Mouse (Mus musculus) thymus, postnatal 14 days (tissue): ENCODE measurements at regions not wholly inside any gene's neighbourhood (a gene's known extent, or its start where the extent isn't known, plus 50 kb on each side); places are given as distances from the start of the nearest gene placed in this dataset.

Source experiments
- DNase-seq: peaks from one replicate; pipeline ENCODE4 v3.0.0; 2021

DNA sequence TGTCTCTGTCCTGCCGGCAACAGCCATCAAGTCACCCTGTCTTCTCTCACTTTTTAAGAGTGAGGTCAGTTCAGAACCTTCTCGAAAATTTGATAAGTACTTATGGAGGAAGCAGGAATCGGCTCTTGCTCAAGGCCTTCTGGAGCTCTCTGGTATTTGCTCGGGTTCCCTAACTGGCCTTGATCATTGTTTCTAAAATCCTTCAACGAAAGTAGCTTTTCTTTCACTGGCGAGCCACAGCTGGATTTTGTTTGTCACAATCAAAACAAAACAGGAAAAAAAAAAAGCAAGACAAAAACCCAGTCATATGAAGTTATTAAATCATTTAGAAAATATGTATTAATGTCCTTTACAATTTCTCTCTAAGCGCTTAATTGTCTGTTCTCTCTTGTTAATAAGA lies 156.6 kb upstream of the Tex13c2 start:
- DNase-seq = no peak

GRCm38 (mm10) chrX:42333631-42334030 lies 155.9 kb upstream of the Tex13c2 start:
- no peak for DNase-seq

DNA sequence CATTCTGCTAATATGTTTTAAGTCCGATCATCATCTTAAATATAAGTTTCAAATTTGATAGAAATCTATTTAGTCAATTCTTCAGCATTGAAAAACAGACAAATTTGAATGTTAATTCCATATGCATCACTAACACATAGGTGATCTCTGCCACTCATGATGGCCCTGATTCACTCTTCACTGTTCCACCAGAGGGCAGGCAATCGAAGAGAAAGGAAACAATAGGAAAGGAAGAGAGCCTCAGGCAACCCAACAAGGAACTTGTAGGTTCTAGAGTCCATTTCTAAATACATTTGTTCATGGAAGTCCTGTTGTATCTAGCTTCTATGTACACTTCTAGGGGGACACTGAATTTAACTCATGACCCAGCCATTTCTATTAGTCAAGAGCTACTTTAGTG lies 154.7 kb upstream of the Tex13c2 start:
- DNase-seq = peak; percentile 49

GRCm38 (mm10) chrX:42336772-42337171 lies 152.7 kb upstream of the Tex13c2 start:
- no peak for DNase-seq

DNA sequence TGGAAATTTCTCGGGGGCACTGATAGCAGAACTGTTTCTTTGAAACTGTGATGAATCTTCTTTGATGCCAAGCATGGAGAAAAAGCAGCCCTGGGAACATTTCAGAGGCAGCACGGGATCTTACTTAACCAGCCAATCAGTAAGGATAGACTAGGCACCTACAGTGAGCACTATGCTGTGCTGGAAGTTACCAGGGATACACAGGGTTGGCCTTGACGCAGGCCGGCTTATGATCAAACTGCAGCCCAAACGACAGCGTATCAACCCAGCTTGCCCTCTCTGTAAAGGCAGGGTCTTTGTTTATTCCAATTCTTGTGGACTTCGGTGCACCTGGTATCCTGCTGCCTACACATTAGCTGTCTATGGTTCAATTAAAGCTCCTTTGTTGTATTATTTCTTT lies 147.1 kb upstream of the Tex13c2 start:
- DNase-seq = no peak

GRCm38 (mm10) chrX:42342951-42343879 lies 146.3 kb upstream of the Tex13c2 start:
- peak; percentile 75 for DNase-seq

DNA sequence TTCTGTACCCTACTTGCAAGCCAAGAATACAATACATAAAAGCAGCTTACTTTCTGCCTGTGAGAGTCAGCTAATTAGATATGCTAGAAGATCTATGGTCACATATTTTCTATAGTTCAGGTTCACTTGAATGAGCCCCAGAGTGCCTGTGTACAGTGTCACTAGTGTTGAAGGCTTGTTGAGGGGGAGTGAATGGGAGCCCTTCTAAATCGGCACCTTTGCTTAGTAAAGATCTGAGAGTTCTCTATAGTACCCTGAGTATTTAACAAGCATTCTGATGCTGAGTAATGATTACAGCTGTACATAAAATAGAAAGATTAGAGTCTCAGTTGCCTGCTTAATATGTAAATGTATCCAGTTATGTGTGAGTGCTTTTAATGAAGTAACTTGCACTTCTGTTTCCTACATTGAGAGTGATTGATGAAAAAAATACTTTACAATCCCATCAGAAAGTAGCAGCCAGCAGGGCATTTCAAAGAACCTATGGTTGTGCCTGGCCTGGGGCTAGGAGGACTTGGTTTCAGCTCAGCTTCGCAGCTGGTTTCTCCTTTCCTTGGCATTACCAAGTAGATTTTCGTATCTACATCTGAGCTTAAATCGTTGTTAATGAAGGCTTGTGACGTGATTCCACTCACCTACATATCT lies 136.8 kb upstream of the Tex13c2 start:
- DNase-seq = no peak

- no peak for DNase-seq
Measured at GRCm38 (mm10) chrX:42359381-42360172, 129.9 kb upstream of the Tex13c2 start.

GRCm38 (mm10) chrX:42360173-42360931 lies 129.1 kb upstream of the Tex13c2 start:
- peak; percentile 54 for DNase-seq

DNA sequence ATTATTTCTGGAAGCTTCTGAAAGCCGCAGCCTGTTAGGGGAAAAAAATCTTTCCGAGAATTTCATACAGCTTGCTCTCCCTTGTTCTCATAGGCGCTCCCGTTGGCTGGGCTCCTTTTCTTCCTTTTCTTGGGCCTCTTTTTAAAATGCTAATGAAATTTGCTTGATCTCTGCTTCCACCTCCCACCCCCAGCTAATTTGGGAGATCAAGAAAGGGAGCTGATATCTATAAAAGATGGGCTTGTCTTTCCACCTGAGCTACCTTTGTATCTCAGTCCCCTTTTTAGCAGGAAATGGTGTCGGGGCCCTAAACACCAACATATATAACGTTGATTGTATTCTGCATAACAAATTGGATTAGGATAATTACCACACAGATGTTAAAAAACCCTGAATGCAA lies 128.5 kb upstream of the Tex13c2 start:
- no peak for DNase-seq

GRCm38 (mm10) chrX:42361400-42362028 lies 128.0 kb upstream of the Tex13c2 start:
- no peak for DNase-seq

GRCm38 (mm10) chrX:42364137-42364536 lies 125.4 kb upstream of the Tex13c2 start:
- DNase-seq = peak; percentile 21

DNA sequence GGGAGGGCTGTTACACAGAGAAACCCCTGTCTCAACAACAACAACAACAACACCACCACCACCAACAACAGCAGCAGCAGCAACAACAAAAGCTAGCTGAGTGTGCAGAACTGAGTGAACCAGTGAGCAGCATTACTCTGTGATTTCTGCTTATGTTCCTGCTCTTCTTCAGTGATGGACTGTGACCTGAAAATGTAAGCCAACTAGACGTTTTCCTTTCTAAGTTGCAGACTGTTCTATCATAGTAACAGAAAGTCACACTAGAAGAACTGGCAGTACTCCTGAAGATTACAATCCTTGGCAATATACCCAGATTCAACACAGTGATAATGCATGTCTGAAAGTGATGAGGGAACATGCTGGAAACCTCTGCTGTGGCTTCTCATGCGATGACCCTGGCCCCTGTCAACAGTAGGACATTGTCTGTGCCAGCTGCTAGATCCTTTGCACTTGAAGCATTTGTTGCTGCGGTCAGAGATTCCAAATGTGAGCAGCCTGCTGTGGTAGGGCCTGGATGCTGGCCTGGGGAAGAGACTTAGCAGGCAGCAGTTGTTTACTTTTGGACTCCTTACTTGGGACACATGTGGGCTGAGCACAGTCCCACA lies 115.6 kb upstream of the Tex13c2 start:
- no peak for DNase-seq

- DNase-seq = no peak
Measured at GRCm38 (mm10) chrX:42393836-42394556, 95.5 kb upstream of the Tex13c2 start.

GRCm38 (mm10) chrX:42396441-42396840 lies 93.0 kb upstream of the Tex13c2 start:
- no peak for DNase-seq

GRCm38 (mm10) chrX:42398836-42399235 lies 90.7 kb upstream of the Tex13c2 start:
- no peak for DNase-seq

DNA sequence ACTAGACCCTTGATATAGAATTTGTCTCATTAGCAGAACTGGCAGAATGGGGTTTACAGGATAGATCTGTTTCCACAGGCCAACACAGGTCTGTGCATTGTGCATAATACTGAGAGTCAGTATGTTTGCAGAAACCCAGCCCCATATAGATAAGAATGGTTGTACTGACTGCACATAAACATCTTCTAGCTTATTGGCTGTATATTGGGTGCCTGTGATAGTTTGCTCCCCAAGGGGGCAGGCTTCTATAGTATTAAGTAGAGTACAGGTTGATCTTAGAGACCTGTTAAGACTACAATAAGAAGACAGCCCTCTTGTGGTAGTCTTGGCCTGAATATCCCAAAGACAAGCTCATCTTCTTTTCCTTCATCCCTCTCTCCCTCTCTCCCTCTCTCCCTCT lies 90.1 kb upstream of the Tex13c2 start:
- DNase-seq = peak; percentile 77

DNA sequence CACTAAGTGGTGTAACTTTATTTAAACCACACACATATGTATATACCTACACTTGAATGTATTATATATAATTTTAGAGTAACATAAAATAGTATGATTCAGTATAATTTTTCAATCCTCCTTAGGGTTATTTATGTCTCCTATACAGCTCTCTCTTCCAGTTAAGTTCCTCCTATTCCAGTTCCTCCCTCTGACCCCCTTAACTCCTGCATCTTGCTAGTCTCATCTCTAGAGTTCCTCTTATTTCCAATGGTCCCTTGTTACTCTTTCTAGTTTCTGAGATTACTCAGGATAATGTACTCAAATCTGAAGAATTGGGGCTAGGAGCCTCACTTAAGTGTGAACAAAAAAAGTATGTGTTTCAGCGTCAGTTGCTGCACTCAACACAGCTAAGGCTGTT lies 88.4 kb upstream of the Tex13c2 start:
- no peak for DNase-seq

- DNase-seq = no peak
Measured at GRCm38 (mm10) chrX:42401564-42402334, 87.7 kb upstream of the Tex13c2 start.

GRCm38 (mm10) chrX:42402335-42402605 lies 87.2 kb upstream of the Tex13c2 start:
- DNase-seq = no peak
